Mouse (Mus musculus) heart, postnatal 0 days (tissue): Measurements from ENCODE around the gene Tfb1m.

ENCODE experiments used
- CTCF ChIP-seq: IDR thresholded peaks from 2 replicates; pipeline ENCODE4 v1.5.1; 2016; ENCODE audit warnings: antibody characterized with exemption, control low read depth, low read depth
- EP300 ChIP-seq: IDR thresholded peaks from 2 replicates; pipeline ENCODE4 v1.6.1; 2016; ENCODE audit warnings: antibody characterized with exemption, low read depth

DNA sequence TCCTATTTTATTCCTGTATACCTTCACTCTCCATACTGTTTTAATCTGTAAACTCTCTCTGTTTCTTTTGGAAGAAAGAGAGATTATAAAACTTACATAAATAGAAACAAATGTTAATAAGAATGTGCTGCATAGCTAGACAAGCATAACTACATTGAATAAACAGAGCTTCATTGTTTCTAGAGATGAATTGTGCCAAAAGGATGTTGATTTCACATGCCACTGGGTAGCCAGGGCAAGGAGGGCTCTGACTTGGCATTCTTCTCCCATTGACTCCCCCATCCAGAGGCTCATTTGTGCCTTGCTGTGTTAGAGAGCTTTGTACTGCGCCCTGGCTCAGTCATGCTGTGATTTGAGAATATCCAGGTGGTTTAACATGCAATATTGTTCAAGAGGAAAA, 40.3 kb upstream of the Tfb1m start:
- TF ChIP-seq CTCF: no peak
- no peak for TF ChIP-seq EP300
